Mouse (Mus musculus) megakaryocyte, embryonic 14.5 days (primary cell): Measurements from ENCODE around the gene Polr1e.

ENCODE experiments used
- FLI1 ChIP-seq: IDR thresholded peaks from 2 replicates; pipeline ENCODE4 v1.6.1; 2012; ENCODE audit warnings: low read length, inconsistent platforms, mixed read lengths
- GATA1 ChIP-seq: IDR thresholded peaks from 3 replicates; pipeline ENCODE4 v1.6.1; 2012; ENCODE audit warnings: mixed read lengths, low read length, inconsistent platforms, borderline replicate concordance

DNA sequence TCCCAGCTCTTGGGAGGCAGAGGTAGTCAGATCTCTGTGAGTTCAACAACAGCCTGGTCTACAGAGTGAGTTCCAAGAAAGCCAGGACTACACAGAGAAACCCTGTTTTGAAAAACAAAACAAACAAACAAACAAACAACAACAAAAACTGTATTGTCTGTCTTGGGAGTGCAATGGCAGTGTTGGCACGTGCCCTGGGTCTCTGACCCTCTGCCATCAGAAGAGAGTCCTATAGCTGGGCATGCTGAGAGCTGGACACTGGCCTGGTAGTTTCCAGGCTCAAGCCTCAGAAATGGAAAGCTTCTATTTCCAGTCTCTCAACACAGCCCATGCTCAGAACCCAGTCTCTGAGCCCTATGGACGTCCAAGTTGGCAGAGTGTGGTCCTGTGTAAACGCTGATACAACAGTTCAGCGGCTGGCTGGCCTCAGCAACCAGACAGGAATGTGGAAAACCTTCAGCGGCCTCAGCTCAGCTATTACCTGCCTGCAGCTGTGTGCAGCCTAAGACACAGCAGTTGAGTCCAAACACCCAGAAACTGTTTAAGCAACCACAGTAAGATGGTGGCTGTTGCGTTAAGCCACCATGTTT lies 42.3 kb upstream of the Polr1e start:
- TF ChIP-seq GATA1 (no peak), FLI1 (no peak)
